Mouse (Mus musculus) embryonic facial prominence, embryonic 15.5 days (tissue): ENCODE measurements around the gene Gm49380. TPM values are rescaled to one million over a fixed set of nuclear protein-coding genes. Genes with fewer than 3 reads are reported as not detected.

ENCODE experiments used
- ATAC-seq: fragments of 200-750 bp; cut with Nextera tagmentation; 2 replicates; pipeline ENCODE4 v1.8.0; 2017; ENCODE audit warnings: low read depth, moderate TSS enrichment; ENCODE audit not compliant: insufficient number of reproducible peaks, low FRiP score, low TSS enrichment
- H3K27ac ChIP-seq: fragments of 300-500 bp; sonication (generic); replicated peaks from 2 replicates; pipeline ENCODE4 v1.5.1; 2015; ENCODE audit warnings: mild to moderate bottlenecking, inconsistent platforms
- H3K27me3 ChIP-seq: fragments of 300-500 bp; sonication (generic); 2 replicates; pipeline ENCODE4 v1.6.1; 2015; ENCODE audit warnings: inconsistent platforms
- H3K36me3 ChIP-seq: fragments of 300-500 bp; sonication (generic); 2 replicates; pipeline ENCODE4 v1.6.1; 2015; ENCODE audit warnings: mild to moderate bottlenecking, inconsistent platforms
- H3K4me1 ChIP-seq: fragments of 300-500 bp; sonication (generic); 2 replicates; pipeline ENCODE4 v1.6.1; 2015; ENCODE audit warnings: inconsistent platforms
- H3K4me2 ChIP-seq: fragments of 300-500 bp; sonication (generic); replicated peaks from 2 replicates; pipeline ENCODE4 v1.6.1; 2015; ENCODE audit warnings: mild to moderate bottlenecking, inconsistent platforms
- H3K4me3 ChIP-seq: fragments of 300-500 bp; sonication (generic); replicated peaks from 2 replicates; pipeline ENCODE4 v1.5.1; 2015; ENCODE audit warnings: mild to moderate bottlenecking, inconsistent platforms
- H3K9ac ChIP-seq: fragments of 300-500 bp; sonication (generic); 2 replicates; pipeline ENCODE4 v1.6.1; 2015; ENCODE audit warnings: inconsistent platforms
- H3K9me3 ChIP-seq: fragments of 300-500 bp; sonication (generic); replicated peaks from 2 replicates; pipeline ENCODE4 v1.6.1; 2016; ENCODE audit warnings: inconsistent platforms
- WGBS: fragments of 180-500 bp; shearing (Covaris S2); methylation state at CpG from one replicate; pipeline ENCODE4 v1.1.7; 2015; 5-methylcytosine and 5-hydroxymethylcytosine counted together
- polyA plus RNA-seq: library from polyadenylated mRNA; unstranded; fragments of >200 nt; fragmentation: Nextera tagmentation; extraction: Ambion mirVana; gene quantifications from 2 replicates; pipeline ENCODE4 v1.2.1, GENCODE M21; 2015

The Gm49380 gene
- polyA plus RNA-seq, result 0.27 and 0.46 TPM in 2 replicates

GRCm38 (mm10) chr9:44113105-44113789, at the start of gene Gm49380, which contains the start of gene Rnf26:
Gene Gm49380 (minus strand): TSS chr9:44113500.
Gene Rnf26 (minus strand): TSS chr9:44113517.
- Histone ChIP-seq H3K4me2 (peak within 1 kb of the TSS; percentile 52), H3K9ac (peak within 1 kb of the TSS; percentile 71), H3K4me1 (peaks cover 35% of the 10 kb centered on the region), H3K27ac (peak within 1 kb of the TSS; percentile 79), H3K9me3 (no peaks in the 10 kb centered on the region), H3K4me3 (peak within 1 kb of the TSS; percentile 79), H3K36me3 (0 out of 2 replicates have a peak, but pooled peaks cover 5% of the 10 kb centered on the region), H3K27me3 (no peaks in the 10 kb centered on the region)
- WGBS, result under 1% methylated on average over 51 of the region's 51 CpGs
- ATAC-seq, result peak; percentile 94

- no peak overlapping the region for H3K27ac ChIP-seq
- no peak overlapping the region for H3K9ac ChIP-seq
- no peak overlapping the region for H3K4me2 ChIP-seq
- no peak for ATAC-seq
- H3K4me1 ChIP-seq, result no peaks in the 10 kb centered on the region
- no peak overlapping the region for H3K4me3 ChIP-seq
- 85% methylated on average over 3 of the region's 3 CpGs for WGBS
- H3K27me3 ChIP-seq, result no peaks in the 10 kb centered on the region
- peaks cover 75% of the 10 kb centered on the region for H3K36me3 ChIP-seq
- H3K9me3 ChIP-seq, result no peaks in the 10 kb centered on the region
Measured at GRCm38 (mm10) chr9:44159886-44160285, 46.6 kb upstream of the Gm49380 start.

GRCm38 (mm10) chr9:44147290-44147689, 34.0 kb upstream of the Gm49380 start:
- H3K36me3 ChIP-seq, result peaks cover 56% of the 10 kb centered on the region
- H3K9ac ChIP-seq, result no peak overlapping the region
- no peak overlapping the region for H3K4me2 ChIP-seq
- WGBS, result 63% methylated on average over 3 of the region's 3 CpGs
- no peak overlapping the region for H3K4me3 ChIP-seq
- no peaks in the 10 kb centered on the region for H3K4me1 ChIP-seq
- ATAC-seq, result no peak
- H3K27ac ChIP-seq, result no peak overlapping the region
- H3K27me3 ChIP-seq, result no peaks in the 10 kb centered on the region
- H3K9me3 ChIP-seq, result no peaks in the 10 kb centered on the region

- Histone ChIP-seq H3K4me1 (0 out of 2 replicates have a peak, but pooled peaks cover 2% of the 10 kb centered on the region), H3K9me3 (no peaks in the 10 kb centered on the region), H3K4me3 (no peak overlapping the region), H3K4me2 (no peak overlapping the region), H3K36me3 (peaks cover 51% of the 10 kb centered on the region), H3K27ac (no peak overlapping the region), H3K9ac (no peak overlapping the region), H3K27me3 (no peaks in the 10 kb centered on the region)
- ATAC-seq, result no peak
Measured at GRCm38 (mm10) chr9:44144718-44145060, 31.4 kb upstream of the Gm49380 start.

GRCm38 (mm10) chr9:44144023-44144717, 30.9 kb upstream of the Gm49380 start:
- no peak overlapping the region for H3K9ac ChIP-seq
- WGBS, result 36% methylated on average over 7 of the region's 8 CpGs
- H3K4me1 ChIP-seq, result 0 out of 2 replicates have a peak, but pooled peaks cover 2% of the 10 kb centered on the region
- H3K4me2 ChIP-seq, result no peak overlapping the region
- ATAC-seq, result no peak
- H3K27ac ChIP-seq, result no peak overlapping the region
- no peaks in the 10 kb centered on the region for H3K9me3 ChIP-seq
- H3K4me3 ChIP-seq, result no peak overlapping the region
- no peaks in the 10 kb centered on the region for H3K27me3 ChIP-seq
- H3K36me3 ChIP-seq, result peaks cover 51% of the 10 kb centered on the region

- Histone ChIP-seq H3K36me3 (peaks cover 45% of the 10 kb centered on the region), H3K4me1 (0 out of 2 replicates have a peak, but pooled peaks cover 2% of the 10 kb centered on the region), H3K9ac (no peak overlapping the region), H3K4me2 (no peak overlapping the region), H3K9me3 (no peaks in the 10 kb centered on the region), H3K4me3 (no peak overlapping the region), H3K27me3 (no peaks in the 10 kb centered on the region), H3K27ac (no peak overlapping the region)
- ATAC-seq, result no peak
- WGBS, result 73% methylated on average over 5 of the region's 5 CpGs
Measured at GRCm38 (mm10) chr9:44143421-44143820, 30.1 kb upstream of the Gm49380 start.

GRCm38 (mm10) chr9:44141951-44142350, 28.7 kb upstream of the Gm49380 start:
- no peak for ATAC-seq
- Histone ChIP-seq H3K9me3 (no peaks in the 10 kb centered on the region), H3K27me3 (no peaks in the 10 kb centered on the region), H3K27ac (no peak overlapping the region), H3K4me2 (no peak overlapping the region), H3K4me1 (0 out of 2 replicates have a peak, but pooled peaks cover 2% of the 10 kb centered on the region), H3K9ac (no peak overlapping the region), H3K36me3 (peaks cover 45% of the 10 kb centered on the region), H3K4me3 (no peak overlapping the region)
- WGBS, result 68% methylated on average over 5 of the region's 5 CpGs

- H3K9me3 ChIP-seq, result no peaks in the 10 kb centered on the region
- no peak overlapping the region for H3K27ac ChIP-seq
- H3K4me2 ChIP-seq, result no peak overlapping the region
- peaks cover 41% of the 10 kb centered on the region for H3K4me1 ChIP-seq
- 57% methylated on average over 4 of the region's 4 CpGs for WGBS
- ATAC-seq, result no peak
- H3K4me3 ChIP-seq, result no peak overlapping the region
- H3K36me3 ChIP-seq, result peaks cover 31% of the 10 kb centered on the region
- H3K27me3 ChIP-seq, result peaks cover 8% of the 10 kb centered on the region; the same call in 1 of the 2 replicates
- H3K9ac ChIP-seq, result no peak overlapping the region
Measured at GRCm38 (mm10) chr9:44137846-44138245, 24.5 kb upstream of the Gm49380 start.

- H3K9me3 ChIP-seq, result no peaks in the 10 kb centered on the region
- ATAC-seq, result no peak
- peak overlapping the region; percentile 81 for H3K27ac ChIP-seq
- peak overlapping the region; percentile 92 for H3K4me2 ChIP-seq
- peaks cover 21% of the 10 kb centered on the region; the same call in 1 of the 2 replicates for H3K36me3 ChIP-seq
- 45% methylated on average over 7 of the region's 7 CpGs for WGBS
- H3K27me3 ChIP-seq, result peaks cover 17% of the 10 kb centered on the region
- peaks cover 47% of the 10 kb centered on the region for H3K4me1 ChIP-seq
- H3K9ac ChIP-seq, result no peak overlapping the region
- peak overlapping the region; percentile 64 for H3K4me3 ChIP-seq
Measured at GRCm38 (mm10) chr9:44135731-44136411, 22.6 kb upstream of the Gm49380 start.

GRCm38 (mm10) chr9:44134851-44135730, 21.8 kb upstream of the Gm49380 start:
- peak overlapping the region; percentile 64 for H3K4me3 ChIP-seq
- H3K4me2 ChIP-seq, result peak overlapping the region; percentile 92
- peaks cover 14% of the 10 kb centered on the region; the same call in 1 of the 2 replicates for H3K36me3 ChIP-seq
- H3K27ac ChIP-seq, result peak overlapping the region; percentile 81
- peaks cover 55% of the 10 kb centered on the region for H3K4me1 ChIP-seq
- ATAC-seq, result no peak
- 2% methylated on average over 48 of the region's 49 CpGs for WGBS
- peaks cover 17% of the 10 kb centered on the region for H3K27me3 ChIP-seq
- H3K9me3 ChIP-seq, result no peaks in the 10 kb centered on the region
- peak overlapping the region; percentile 50 for H3K9ac ChIP-seq
